In genomic region chrX:103563531-103564246, GRCm38 (mm10) we compare ENCODE assay signal across 8 mouse cellular contexts.
DNase-seq lines count a peak whose midpoint lies in the region; ATAC-seq lines count a peak whose summit lies in the region.

No protein-coding gene starts in this region.

- H3K79me2 ChIP-seq in macrophage (ENCODE audit: inconsistent target) = no peaks in the 10 kb centered on the region

- H3K4me3 ChIP-seq in macrophage (ENCODE audit: inconsistent target) = no peak overlapping the region

- ATAC-seq in frontal cortex, adult (ENCODE audit: low TSS enrichment) = peak; percentile 93

- intact Hi-C loops in heart, postnatal 14 days (cut with DNase I) = no loop called here

- H3K27ac ChIP-seq in macrophage = peak overlapping the region; percentile 19; the same call in 1 of the 2 replicates

- WGBS in macrophage (ENCODE audit: missing documents) = 70% methylated on average over 7 of the region's 8 CpGs

- H3K36me3 ChIP-seq in macrophage (ENCODE audit: inconsistent target) = no peaks in the 10 kb centered on the region

- DNase-seq in Muller cell, postnatal 12 days (ENCODE audit: inconsistent ontology term) = peak; percentile 78
- peak; percentile 96 for DNase-seq in brain, adult 2 months (ENCODE audit: low read depth, low spot score)
- DNase-seq in heart, postnatal 14 days = peak; percentile 55 to 74
- DNase-seq in layer of hippocampus, adult 9-10 months (ENCODE audit: low spot score) = peak; percentile 84
- DNase-seq in right cerebral cortex, postnatal 36 days (ENCODE audit: low spot score in 2 of 2) = peak; percentile 86 to 93
- DNase-seq in spleen, adult 18-20 months = no peak

Comparison
In these comparisons a context has a peak if more than half of its experiments do, and no peak if none do; other contexts are left out.
1. DNase-seq: peak in Muller cell, postnatal 12 days (single experiment), brain, adult 2 months (single experiment), heart, postnatal 14 days (2 of 2), layer of hippocampus, adult 9-10 months (single experiment) and right cerebral cortex, postnatal 36 days (2 of 2); none in spleen, adult 18-20 months (0 of 2).